Mouse (Mus musculus) liver, postnatal 0 days (tissue): ENCODE results near the gene 1700003F12Rik.

Experiments
- CTCF ChIP-seq: sonication (generic); IDR thresholded peaks from 2 replicates; pipeline ENCODE4 v1.5.1; 2016; ENCODE audit warnings: antibody characterized with exemption, low read depth
- EP300 ChIP-seq: IDR thresholded peaks from 2 replicates; pipeline ENCODE4 v1.6.1; 2016; ENCODE audit warnings: antibody characterized with exemption, low read depth, mild to moderate bottlenecking

DNA sequence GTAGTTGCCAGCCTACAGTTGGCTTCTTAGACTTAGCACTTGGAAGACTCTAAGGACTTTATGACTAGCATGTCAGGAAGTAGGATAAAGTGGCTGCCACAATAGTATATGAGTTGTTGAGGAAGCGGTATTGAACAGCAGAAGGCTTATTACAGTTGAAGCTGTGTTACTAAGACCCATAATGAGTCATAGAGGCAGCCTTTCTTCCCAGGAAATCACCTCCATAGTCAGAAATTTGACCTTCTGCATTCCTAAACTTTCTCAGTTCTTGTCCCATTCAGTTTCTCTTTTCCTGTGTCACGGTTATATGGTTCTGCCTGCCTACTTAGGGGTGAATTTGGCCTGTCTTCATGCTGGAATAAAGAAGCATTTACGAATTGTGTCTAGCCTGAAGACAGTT, 29.9 kb upstream of the 1700003F12Rik start:
- no peak for TF ChIP-seq CTCF
- no peak for TF ChIP-seq EP300
